Mouse (Mus musculus) large intestine, adult 2 months (tissue): ENCODE results near the gene 1700029I15Rik. TPM values are rescaled to one million over a fixed set of nuclear protein-coding genes. Genes with fewer than 3 reads are reported as not detected.
"Not testable (repeated sequence)": the region's sequence is repeated elsewhere in the genome, so short reads cannot be mapped to it uniquely, and the experiment has no call there.

Source experiments
- DNase-seq: peaks from one replicate; pipeline ENCODE4 v3.0.0-alpha.2; 2012; ENCODE audit warnings: low read depth, low spot score
- WGBS: fragments of 180-500 bp; shearing (Covaris S2); methylation state at CpG from one replicate; pipeline ENCODE4 v1.1.7; 2018; 5-methylcytosine and 5-hydroxymethylcytosine counted together
- polyA plus RNA-seq: library from polyadenylated mRNA; depleted of rRNA; stranded (reverse); fragments of >200 nt; gene quantifications from 2 replicates; pipeline ENCODE4 v1.2.3, GENCODE M21; 2012

The 1700029I15Rik gene
- polyA plus RNA-seq, 1 experiment: 3.5 TPM

- no peak for DNase-seq
- 68% methylated on average over 6 of the region's 6 CpGs for WGBS
Measured at GRCm38 (mm10) chr2:92390206-92390930, 8.0 kb downstream of the 1700029I15Rik start.

- 86% methylated on average over 8 of the region's 8 CpGs for WGBS
- no peak for DNase-seq
Measured at GRCm38 (mm10) chr2:92391116-92391515, 8.8 kb downstream of the 1700029I15Rik start.

- WGBS: 27% methylated on average over 11 of the region's 11 CpGs
- DNase-seq: no peak
Measured at GRCm38 (mm10) chr2:92391703-92392317, 9.5 kb downstream of the 1700029I15Rik start.

- no peak for DNase-seq
- 9% methylated on average over 26 of the region's 26 CpGs for WGBS
Measured at GRCm38 (mm10) chr2:92392318-92393264, 10.3 kb downstream of the 1700029I15Rik start.

GRCm38 (mm10) chr2:92395535-92395934, 13.2 kb downstream of the 1700029I15Rik start:
- 78% methylated on average over 3 of the region's 3 CpGs for WGBS
- no peak for DNase-seq

- 50% methylated on average over 1 of the region's 1 CpGs for WGBS
- no peak for DNase-seq
Measured at GRCm38 (mm10) chr2:92397436-92397835, 15.1 kb downstream of the 1700029I15Rik start.

GRCm38 (mm10) chr2:92399877-92400276, 17.5 kb downstream of the 1700029I15Rik start:
- DNase-seq: not testable (repeated sequence)
- 81% methylated on average over 4 of the region's 4 CpGs for WGBS

- WGBS: 14% methylated on average over 22 of the region's 22 CpGs
- DNase-seq: no peak
Measured at GRCm38 (mm10) chr2:92400682-92401081, 18.3 kb downstream of the 1700029I15Rik start.

- DNase-seq: no peak
- WGBS: 2% methylated on average over 58 of the region's 59 CpGs
Measured at GRCm38 (mm10) chr2:92401091-92401561, 18.8 kb downstream of the 1700029I15Rik start, which contains the start of gene Mapk8ip1. TSS of gene Mapk8ip1 (minus strand) at chr2:92401263.

- DNase-seq: no peak
- 80% methylated on average over 4 of the region's 4 CpGs for WGBS
Measured at GRCm38 (mm10) chr2:92402591-92403326, 20.4 kb downstream of the 1700029I15Rik start.

- DNase-seq: no peak
- 88% methylated on average over 5 of the region's 5 CpGs for WGBS
Measured at GRCm38 (mm10) chr2:92403776-92404319, 21.5 kb downstream of the 1700029I15Rik start.

GRCm38 (mm10) chr2:92404737-92405136, 22.4 kb downstream of the 1700029I15Rik start:
- 92% methylated on average over 6 of the region's 6 CpGs for WGBS
- no peak for DNase-seq

GRCm38 (mm10) chr2:92405687-92406086, 23.3 kb downstream of the 1700029I15Rik start:
- WGBS: 81% methylated on average over 7 of the region's 7 CpGs
- DNase-seq: no peak

- WGBS: 88% methylated on average over 18 of the region's 18 CpGs
Measured at GRCm38 (mm10) chr2:92408309-92409045, 26.1 kb downstream of the 1700029I15Rik start.

GRCm38 (mm10) chr2:92411705-92412104, 29.4 kb downstream of the 1700029I15Rik start:
- DNase-seq: no peak
- 89% methylated on average over 10 of the region's 10 CpGs for WGBS

More at GRCm38 (mm10) chr2:92408309-92409045, 26.1 kb downstream of the 1700029I15Rik start:
- no peak for DNase-seq

GRCm38 (mm10) chr2:92421723-92422387, 39.5 kb downstream of the 1700029I15Rik start:
- no peak for DNase-seq
- WGBS: 86% methylated on average over 7 of the region's 7 CpGs

GRCm38 (mm10) chr2:92422388-92423135, 40.2 kb downstream of the 1700029I15Rik start:
- DNase-seq: no peak
- WGBS: 73% methylated on average over 10 of the region's 10 CpGs
